Mouse (Mus musculus) CH12.LX (cell line): ENCODE results near the gene Zcchc24. TPM values are rescaled to one million over a fixed set of nuclear protein-coding genes. Genes with fewer than 3 reads are reported as not detected.

Experiments used
- DNase-seq: peaks from one replicate; pipeline ENCODE4 v3.0.0-alpha.2; 2013; ENCODE audit errors: extremely low read depth
- H3K27ac ChIP-seq: 2 replicates; pipeline ENCODE4 v1.5.1; 2012; ENCODE audit warnings: low read depth, mild to moderate bottlenecking, control low read depth, moderate library complexity; ENCODE audit not compliant: insufficient read depth
- H3K27me3 ChIP-seq: replicated peaks from 2 replicates; pipeline ENCODE3; 2012; ENCODE audit warnings: inconsistent platforms
- H3K36me3 ChIP-seq, 2 experiments: replicated peaks in 1 of 2; 2 replicates each; pipeline versions ENCODE3 to v1.6.1; 2012; ENCODE audit warnings: inconsistent platforms in 1 of 2, low read length in 1 of 2, mild to moderate bottlenecking in 1 of 2, mixed read lengths in 1 of 2, moderate library complexity in 1 of 2; ENCODE audit not compliant: control insufficient read depth in 1 of 2, insufficient read depth in 1 of 2
- H3K4me1 ChIP-seq, 2 experiments: 2 replicates each; pipeline ENCODE4 v1.6.1; 2012; ENCODE audit warnings: inconsistent platforms in 1 of 2, moderate library complexity in 1 of 2; ENCODE audit not compliant: insufficient read depth in 2 of 2, control insufficient read depth in 1 of 2
- H3K4me2 ChIP-seq: 2 replicates; pipeline ENCODE4 v1.6.1; 2012; ENCODE audit warnings: low read depth, mild to moderate bottlenecking, control low read depth; ENCODE audit not compliant: poor library complexity, insufficient read depth, severe bottlenecking
- H3K4me3 ChIP-seq, 3 experiments: fragments of 150-350 bp in 1 of 3; sonication (generic) in 1 of 3; replicated peaks in 1 of 3; 2 replicates each; pipeline versions ENCODE3 to v1.5.1; 2011 to 2012; ENCODE audit warnings: low read depth in 2 of 3, low read length in 2 of 3, mild to moderate bottlenecking in 2 of 3, moderate library complexity in 2 of 3, control low read depth in 1 of 3, improper control_type of control experiment in 1 of 3, inconsistent platforms in 1 of 3, mixed read lengths in 1 of 3; ENCODE audit not compliant: poor library complexity in 1 of 3
- H3K79me2 ChIP-seq: replicated peaks from 2 replicates; pipeline ENCODE4 v1.6.1; 2012; ENCODE audit warnings: mild to moderate bottlenecking, moderate library complexity; ENCODE audit not compliant: control insufficient read depth, poor library complexity, insufficient read depth, severe bottlenecking; ENCODE audit errors: extremely low read depth
- H3K9ac ChIP-seq: 2 replicates; pipeline ENCODE4 v1.6.1; 2012; ENCODE audit warnings: low read depth, mild to moderate bottlenecking, control low read depth, moderate library complexity; ENCODE audit not compliant: insufficient read depth
- H3K9me3 ChIP-seq: replicated peaks from 2 replicates; pipeline ENCODE3; 2012; ENCODE audit warnings: low read length, inconsistent platforms, mixed read lengths
- BHLHE40 ChIP-seq: IDR thresholded peaks from 2 replicates; pipeline ENCODE4 v1.6.1; 2011; ENCODE audit warnings: mild to moderate bottlenecking, low read depth, low read length, improper control_type of control experiment
- CHD1 ChIP-seq: IDR thresholded peaks from 2 replicates; pipeline ENCODE4 v1.6.1; 2012; ENCODE audit warnings: low read depth, low read length, improper control_type of control experiment, inconsistent platforms
- CHD2 ChIP-seq: IDR thresholded peaks from 2 replicates; pipeline ENCODE4 v1.6.1; 2011; ENCODE audit warnings: low read length, improper control_type of control experiment
- CTCF ChIP-seq, 2 experiments: IDR thresholded peaks in 1 of 2; conservative IDR thresholded peaks in 1 of 2; 2 replicates each; pipeline ENCODE4 v1.5.1; 2011 to 2012; ENCODE audit warnings: low read depth in 2 of 2, low read length in 2 of 2, improper control_type of control experiment in 1 of 2, inconsistent platforms in 1 of 2, mild to moderate bottlenecking in 1 of 2, moderate library complexity in 1 of 2
- E2F4 ChIP-seq: IDR thresholded peaks from 2 replicates; pipeline ENCODE4 v1.6.1; 2011; ENCODE audit warnings: low read depth, low read length, improper control_type of control experiment; ENCODE audit not compliant: insufficient replicate concordance
- EP300 ChIP-seq: IDR thresholded peaks from 2 replicates; pipeline ENCODE4 v1.6.1; 2011; ENCODE audit warnings: low read length, improper control_type of control experiment
- ETS1 ChIP-seq: conservative IDR thresholded peaks from 2 replicates; pipeline ENCODE4 v1.6.1; 2012; ENCODE audit warnings: low read depth, mild to moderate bottlenecking, inconsistent platforms, low read length, improper control_type of control experiment, moderate library complexity
- GABPA ChIP-seq: IDR thresholded peaks from 2 replicates; pipeline ENCODE4 v1.6.1; 2012; ENCODE audit warnings: low read depth, low read length, improper control_type of control experiment, inconsistent platforms; ENCODE audit not compliant: insufficient replicate concordance
- HCFC1 ChIP-seq: IDR thresholded peaks from 2 replicates; pipeline ENCODE4 v1.6.1; 2012; ENCODE audit warnings: low read depth, mild to moderate bottlenecking, inconsistent platforms, low read length, improper control_type of control experiment
- JUND ChIP-seq: conservative IDR thresholded peaks from 2 replicates; pipeline ENCODE4 v1.6.1; 2011; ENCODE audit warnings: low read depth, low read length, improper control_type of control experiment
- MAX ChIP-seq: IDR thresholded peaks from 2 replicates; pipeline ENCODE4 v1.6.1; 2011; ENCODE audit warnings: low read length, improper control_type of control experiment
- MAZ ChIP-seq: IDR thresholded peaks from 2 replicates; pipeline ENCODE4 v1.6.1; 2012; ENCODE audit warnings: low read depth, mild to moderate bottlenecking, inconsistent platforms, low read length, improper control_type of control experiment, moderate library complexity
- MXI1 ChIP-seq: IDR thresholded peaks from 2 replicates; pipeline ENCODE4 v1.6.1; 2011; ENCODE audit warnings: mild to moderate bottlenecking, low read depth, low read length, improper control_type of control experiment
- PAX5 ChIP-seq: IDR thresholded peaks from 2 replicates; pipeline ENCODE4 v1.6.1; 2012; ENCODE audit warnings: low read length, inconsistent platforms, mixed read lengths
- POLR2A ChIP-seq: IDR thresholded peaks from 2 replicates; pipeline ENCODE4 v1.6.1; 2011; ENCODE audit warnings: low read depth, mild to moderate bottlenecking, improper control_type of control experiment, low read length
- POLR2AphosphoS2 ChIP-seq: IDR thresholded peaks from 2 replicates; pipeline ENCODE4 v1.6.1; 2011; ENCODE audit warnings: low read depth, low read length, improper control_type of control experiment
- RAD21 ChIP-seq: IDR thresholded peaks from 2 replicates; pipeline ENCODE4 v1.6.1; 2011; ENCODE audit warnings: low read depth, mild to moderate bottlenecking, low read length, improper control_type of control experiment, moderate library complexity
- SIN3A ChIP-seq: IDR thresholded peaks from 2 replicates; pipeline ENCODE4 v1.6.1; 2012; ENCODE audit warnings: low read length, improper control_type of control experiment, inconsistent platforms
- SMC3 ChIP-seq: IDR thresholded peaks from 2 replicates; pipeline ENCODE4 v1.6.1; 2011; ENCODE audit warnings: low read depth, low read length, improper control_type of control experiment
- TBP ChIP-seq: conservative IDR thresholded peaks from 2 replicates; pipeline ENCODE4 v1.6.1; 2011; ENCODE audit warnings: low read depth, low read length, improper control_type of control experiment
- USF1 ChIP-seq: IDR thresholded peaks from 2 replicates; pipeline ENCODE4 v1.6.1; 2014; ENCODE audit warnings: low read depth, mild to moderate bottlenecking, inconsistent platforms, low read length, improper control_type of control experiment
- USF2 ChIP-seq: conservative IDR thresholded peaks from 2 replicates; pipeline ENCODE4 v1.6.1; 2011; ENCODE audit warnings: low read depth, low read length, improper control_type of control experiment
- ZC3H11A ChIP-seq: IDR thresholded peaks from 2 replicates; pipeline ENCODE4 v1.6.1; 2012; ENCODE audit warnings: low read depth, mild to moderate bottlenecking, inconsistent platforms, low read length, improper control_type of control experiment
- ZMIZ1 ChIP-seq: IDR thresholded peaks from 2 replicates; pipeline ENCODE4 v1.6.1; 2012; ENCODE audit warnings: low read depth, mild to moderate bottlenecking, inconsistent platforms, low read length, improper control_type of control experiment
- ZNF384 ChIP-seq: IDR thresholded peaks from 2 replicates; pipeline ENCODE4 v1.6.1; 2012; ENCODE audit warnings: low read depth, low read length, improper control_type of control experiment, inconsistent platforms
- dilution Hi-C: fragments of 300-500 bp; cut with MboI; formaldehyde crosslinking; loops from 2 replicates; pipeline ENCODE4 v1.14.3; 2020; ENCODE audit warnings: low sequenced_read_pairs; ENCODE audit not compliant: extremely low pct_unique_long_range_greater_than_20kb, extremely low pct_ligation_motif_present
- in situ Hi-C: fragments of 300-500 bp; cut with MboI; formaldehyde crosslinking; loops from 3 replicates; pipeline ENCODE4 v1.14.3; 2019; ENCODE audit warnings: low sequenced_read_pairs, low pct_ligation_motif_present, low pct_unique_long_range_greater_than_20kb, mixed read lengths
- polyA plus RNA-seq: library from polyadenylated mRNA; unstranded; fragments of >175 nt; gene quantifications from 2 replicates; pipeline ENCODE4 v1.2.1, GENCODE M21; 2012; ENCODE audit warnings: low read depth; ENCODE audit not compliant: insufficient read length
- total RNA-seq, 2 experiments: library from RNA; depleted of rRNA; stranded (reverse); fragments of 300-350 nt in 1 of 2; fragments of >200 nt in 1 of 2; gene quantifications; 2 replicates each; pipeline ENCODE4 v1.2.3; 2012 to 2014

The Zcchc24 gene
- total and polyA plus RNA-seq, 3 experiments: 0.05 to 0.44 (median 0.08) TPM

- Histone ChIP-seq H3K36me3 (no peaks in the 10 kb centered on the region), H3K4me3 (no peak overlapping the region), H3K9me3 (no peaks in the 10 kb centered on the region), H3K4me2 (no peak overlapping the region), H3K27me3 (no peaks in the 10 kb centered on the region), H3K27ac (no peak overlapping the region), H3K79me2 (no peaks in the 10 kb centered on the region), H3K9ac (no peak overlapping the region), H3K4me1 (peaks cover 0 to 22% of the 10 kb centered on the region in 2 experiments; a peak in 2 of 4 replicates)
- DNase-seq: no peak
- dilution Hi-C loops: no loop called here
- TF ChIP-seq ZNF384: no peak
- TF ChIP-seq POLR2A: no peak
- no peak for TF ChIP-seq SIN3A
- TF ChIP-seq MAX: no peak
- TF ChIP-seq SMC3: no peak
- TF ChIP-seq JUND: no peak
- TF ChIP-seq ETS1: no peak
- no peak for TF ChIP-seq MAZ
- TF ChIP-seq CHD2: no peak
- no peak for TF ChIP-seq GABPA
- TF ChIP-seq USF1: no peak
- TF ChIP-seq CTCF (conservative IDR thresholded peaks at IDR 0.05 in 1 of 2, IDR thresholded peaks at IDR 0.05 in 1 of 2; ENCODE audit: low read depth in 2 of 2, low read length in 2 of 2): no peak
- in situ Hi-C loops: loop anchor here (10.0 kb wide), 1 partner anchor 104 kb away; no protein-coding TSS in a partner anchor
These were observed 57.7 kb downstream of the Zcchc24 start for GRCm38 (mm10) chr14:25711177-25711576.

GRCm38 (mm10) chr14:25710681-25711080, 58.2 kb downstream of the Zcchc24 start:
- dilution Hi-C loops: no loop called here
- Histone ChIP-seq H3K9me3 (no peaks in the 10 kb centered on the region), H3K4me3 (no peak overlapping the region), H3K4me1 (peaks cover 0 to 22% of the 10 kb centered on the region in 2 experiments; a peak in 2 of 4 replicates), H3K36me3 (no peaks in the 10 kb centered on the region), H3K27ac (no peak overlapping the region), H3K27me3 (no peaks in the 10 kb centered on the region), H3K9ac (no peak overlapping the region), H3K4me2 (no peak overlapping the region), H3K79me2 (no peaks in the 10 kb centered on the region)
- in situ Hi-C loops: loop anchor here (10.0 kb wide), 1 partner anchor 104 kb away; no protein-coding TSS in a partner anchor
- no peak for TF ChIP-seq POLR2A
- TF ChIP-seq HCFC1: no peak
- no peak for TF ChIP-seq BHLHE40
- TF ChIP-seq ZNF384: no peak
- TF ChIP-seq CHD1: no peak
- no peak for TF ChIP-seq USF1
- no peak for TF ChIP-seq EP300
- no peak for TF ChIP-seq RAD21
- no peak for TF ChIP-seq ZMIZ1
- no peak for TF ChIP-seq USF2
- no peak for TF ChIP-seq PAX5
- no peak for TF ChIP-seq CHD2
- no peak for TF ChIP-seq TBP
- no peak for TF ChIP-seq ZC3H11A
- no peak for TF ChIP-seq E2F4
- TF ChIP-seq MXI1: no peak
- no peak for TF ChIP-seq MAZ
- TF ChIP-seq POLR2AphosphoS2: no peak
- DNase-seq: no peak
